Mouse (Mus musculus): Measurements from ENCODE around the gene Zfp710. TPM values are rescaled to one million over a fixed set of nuclear protein-coding genes. Genes with fewer than 3 reads are reported as not detected.

The Zfp710 gene
- polyA plus RNA-seq, 1 experiment from 2014 or later, result 5.9 TPM

- peak; percentile 53 for DNase-seq
- Histone ChIP-seq H3K4me1 (ENCODE audit: insufficient read depth) (peaks cover 43% of the 10 kb centered on the region), H3K9ac (replicated peaks) (peak overlapping the region; percentile 87), H3K36me3 (replicated peaks; ENCODE audit: insufficient read depth, low read length) (no peaks in the 10 kb centered on the region), H3K27ac (ENCODE audit: low read depth) (peak overlapping the region; percentile 92), H3K27me3 (ENCODE audit: insufficient read depth, low read length) (no peaks in the 10 kb centered on the region), H3K4me3 (ENCODE audit: low read depth, low read length) (peak overlapping the region; percentile 85), H3K9me3 (ENCODE audit: low read length) (no peaks in the 10 kb centered on the region), H3K4me2 (ENCODE audit: low read depth, low read length) (peak overlapping the region; percentile 100)
- WGBS (ENCODE audit: insufficient replicate concordance), result 7% methylated on average over 10 of the region's 10 CpGs
- TF ChIP-seq CTCF (IDR thresholded peaks at IDR 0.05; ENCODE audit: low read depth) (no peak), EP300 (IDR thresholded peaks at IDR 0.05; ENCODE audit: low read depth) (no peak)
- ATAC-seq, result peak; percentile 17; the same call in 1 of the 2 replicates
Measured at GRCm38 (mm10) chr7:80113989-80114388, 89.4 kb downstream of the Zfp710 start.

DNA sequence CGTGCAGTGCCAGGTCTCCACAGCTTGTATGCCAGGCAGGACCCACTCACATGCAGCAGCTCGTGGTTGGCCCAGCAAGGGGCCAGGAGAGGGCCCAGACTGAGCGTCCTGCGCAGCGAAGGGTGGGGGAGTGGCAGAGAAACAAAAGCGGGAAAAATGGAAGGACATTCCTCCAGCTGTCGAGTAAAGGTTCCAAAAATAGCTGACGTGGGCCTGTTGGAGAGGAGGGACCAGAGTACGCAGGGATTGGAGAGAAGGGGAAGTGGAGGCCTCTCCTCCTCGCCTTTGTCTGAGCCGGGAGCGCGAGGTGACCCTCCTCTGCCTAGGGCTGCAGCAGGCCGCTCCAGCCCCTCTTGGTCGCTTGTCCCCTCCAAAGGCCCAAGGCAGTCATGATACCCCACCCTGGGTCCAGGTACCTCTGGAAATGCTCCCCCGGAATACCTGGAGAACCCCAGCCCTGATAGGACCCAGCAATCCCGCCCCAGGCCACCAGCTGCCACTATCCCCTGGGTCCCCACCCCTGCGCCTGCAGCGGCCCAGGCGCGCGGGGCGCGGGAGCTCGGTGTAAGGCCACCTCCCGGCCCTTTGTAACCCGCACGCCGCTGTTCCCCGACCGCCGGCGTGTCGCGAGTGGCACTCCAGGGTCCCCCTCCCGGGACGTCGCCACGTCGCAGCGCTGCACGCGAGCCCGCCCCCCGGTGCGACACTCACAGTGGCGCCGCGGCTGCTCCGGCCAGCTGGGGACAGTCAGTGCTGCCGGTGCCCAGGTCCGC lies 90.0 kb downstream of the Zfp710 start:
- H3K27me3 ChIP-seq (ENCODE audit: insufficient read depth, low read length), result no peaks in the 10 kb centered on the region
- 1% methylated on average over 42 of the region's 52 CpGs for WGBS (ENCODE audit: insufficient replicate concordance)
- DNase-seq, result peak; percentile 63
- peaks cover 48% of the 10 kb centered on the region for H3K4me1 ChIP-seq (ENCODE audit: insufficient read depth)
- no peaks in the 10 kb centered on the region for H3K9me3 ChIP-seq (ENCODE audit: low read length)
- H3K9ac ChIP-seq (replicated peaks), result peak overlapping the region; percentile 87
- H3K36me3 ChIP-seq (replicated peaks; ENCODE audit: insufficient read depth, low read length), result no peaks in the 10 kb centered on the region
- H3K27ac ChIP-seq (ENCODE audit: low read depth), result peak overlapping the region; percentile 92
- peak; percentile 67 for ATAC-seq
- TF ChIP-seq CTCF (IDR thresholded peaks at IDR 0.05; ENCODE audit: low read depth), result 0 out of 2 replicates have a peak, but pooled peaks have one; percentile 1
- no peak for TF ChIP-seq EP300 (IDR thresholded peaks at IDR 0.05; ENCODE audit: low read depth)
- H3K4me2 ChIP-seq (ENCODE audit: low read depth, low read length), result peak overlapping the region; percentile 100
- peak overlapping the region; percentile 85 for H3K4me3 ChIP-seq (ENCODE audit: low read depth, low read length)

GRCm38 (mm10) chr7:80115224-80115590 lies 90.6 kb downstream of the Zfp710 start, which contains the start of gene Idh2:
TSS of gene Idh2 (minus strand) at chr7:80115392.
- ATAC-seq, result peak; percentile 95
- WGBS (ENCODE audit: insufficient replicate concordance), result 1% methylated on average over 26 of the region's 29 CpGs

DNA sequence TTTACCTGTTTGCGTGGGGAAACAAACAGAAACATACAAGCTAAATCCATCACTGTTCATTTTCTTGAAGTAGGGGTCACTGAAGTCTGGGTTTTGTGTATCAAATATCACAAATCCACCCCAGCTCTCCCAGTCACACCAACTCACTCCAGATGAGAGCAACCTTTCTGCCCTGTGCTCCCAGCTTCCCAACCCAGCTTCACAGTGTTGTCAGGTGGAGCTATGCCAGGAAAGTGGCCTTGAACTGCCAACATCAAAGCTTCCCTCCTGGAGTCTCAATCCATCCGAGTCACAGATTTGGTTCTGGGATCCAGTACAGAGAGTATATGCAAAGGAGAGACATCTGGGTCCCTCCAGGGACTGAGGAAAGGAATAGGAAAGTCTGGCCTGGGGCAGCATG lies 91.5 kb downstream of the Zfp710 start:
- Histone ChIP-seq H3K36me3 (replicated peaks; ENCODE audit: insufficient read depth, low read length) (no peaks in the 10 kb centered on the region), H3K9me3 (ENCODE audit: low read length) (no peaks in the 10 kb centered on the region), H3K4me1 (ENCODE audit: insufficient read depth) (peaks cover 49% of the 10 kb centered on the region), H3K4me3 (ENCODE audit: low read depth, low read length) (no peak overlapping the region), H3K4me2 (ENCODE audit: low read depth, low read length) (peak overlapping the region; percentile 100; the same call in 1 of the 2 replicates), H3K27me3 (ENCODE audit: insufficient read depth, low read length) (no peaks in the 10 kb centered on the region), H3K9ac (replicated peaks) (peak overlapping the region; percentile 87; the same call in 1 of the 2 replicates), H3K27ac (ENCODE audit: low read depth) (0 out of 2 replicates have a peak overlapping the region, but pooled peaks have one; percentile 92)
- DNase-seq (peak; percentile 47), ATAC-seq (no peak)
- TF ChIP-seq EP300 (IDR thresholded peaks at IDR 0.05; ENCODE audit: low read depth) (no peak), CTCF (IDR thresholded peaks at IDR 0.05; ENCODE audit: low read depth) (no peak)
- WGBS (ENCODE audit: insufficient replicate concordance), result 71% methylated on average over 2 of the region's 2 CpGs

More at GRCm38 (mm10) chr7:80115224-80115590, 90.6 kb downstream of the Zfp710 start, which contains the start of gene Idh2:
- no peaks in the 10 kb centered on the region for H3K36me3 ChIP-seq (replicated peaks; ENCODE audit: insufficient read depth, low read length)
- peak within 1 kb of the TSS; percentile 85 for H3K4me3 ChIP-seq (ENCODE audit: low read depth, low read length)
- H3K4me2 ChIP-seq (ENCODE audit: low read depth, low read length), result peak within 1 kb of the TSS; percentile 100
- peak; percentile 92 for DNase-seq
- peaks cover 48% of the 10 kb centered on the region for H3K4me1 ChIP-seq (ENCODE audit: insufficient read depth)
- TF ChIP-seq CTCF (IDR thresholded peaks at IDR 0.05; ENCODE audit: low read depth) (no peak), EP300 (IDR thresholded peaks at IDR 0.05; ENCODE audit: low read depth) (no peak)
- H3K27ac ChIP-seq (ENCODE audit: low read depth), result peak within 1 kb of the TSS; percentile 92
- H3K9me3 ChIP-seq (ENCODE audit: low read length), result no peaks in the 10 kb centered on the region
- no peaks in the 10 kb centered on the region for H3K27me3 ChIP-seq (ENCODE audit: insufficient read depth, low read length)
- peak within 1 kb of the TSS; percentile 87 for H3K9ac ChIP-seq (replicated peaks)

- WGBS (ENCODE audit: insufficient replicate concordance), result 61% methylated on average over 4 of the region's 4 CpGs
- ATAC-seq, result no peak
- 0 out of 2 replicates have a peak overlapping the region, but pooled peaks have one; percentile 11 for H3K27ac ChIP-seq (ENCODE audit: low read depth)
Measured at GRCm38 (mm10) chr7:80119198-80119597, 94.6 kb downstream of the Zfp710 start.

DNA sequence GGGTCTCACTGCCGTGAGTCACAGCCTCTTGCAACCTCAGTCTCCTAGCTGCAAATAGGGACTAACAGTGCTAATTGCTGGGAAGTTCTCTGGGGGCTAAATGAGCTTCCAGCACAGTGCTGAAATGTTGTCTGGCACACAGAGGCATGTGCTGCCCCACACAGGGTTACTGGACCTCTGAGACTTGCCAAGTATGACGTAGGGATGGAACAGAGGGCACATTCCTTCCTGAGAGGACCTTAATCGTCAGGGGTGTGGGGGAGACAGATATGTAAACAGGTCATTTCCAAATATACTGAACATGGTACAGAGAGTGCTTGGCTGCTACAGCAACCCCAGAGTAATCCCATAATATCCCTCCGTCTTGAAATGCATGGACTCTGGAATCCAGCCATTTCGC lies 96.5 kb downstream of the Zfp710 start:
- H3K4me3 ChIP-seq (ENCODE audit: low read depth, low read length), result no peak overlapping the region
- DNase-seq, result peak; percentile 53
- no peaks in the 10 kb centered on the region for H3K9me3 ChIP-seq (ENCODE audit: low read length)
- no peak for TF ChIP-seq CTCF (IDR thresholded peaks at IDR 0.05; ENCODE audit: low read depth)
- TF ChIP-seq EP300 (IDR thresholded peaks at IDR 0.05; ENCODE audit: low read depth), result peak; percentile 84
- H3K4me1 ChIP-seq (ENCODE audit: insufficient read depth), result peaks cover 37% of the 10 kb centered on the region
- H3K27me3 ChIP-seq (ENCODE audit: insufficient read depth, low read length), result no peaks in the 10 kb centered on the region
- H3K4me2 ChIP-seq (ENCODE audit: low read depth, low read length), result no peak overlapping the region
- no peaks in the 10 kb centered on the region for H3K36me3 ChIP-seq (replicated peaks; ENCODE audit: insufficient read depth, low read length)
- 59% methylated on average over 5 of the region's 5 CpGs for WGBS (ENCODE audit: insufficient replicate concordance)
- H3K27ac ChIP-seq (ENCODE audit: low read depth), result peak overlapping the region; percentile 84
- no peak overlapping the region for H3K9ac ChIP-seq (replicated peaks)
- ATAC-seq, result peak; percentile 92

More at GRCm38 (mm10) chr7:80119198-80119597, 94.6 kb downstream of the Zfp710 start:
- Histone ChIP-seq H3K36me3 (replicated peaks; ENCODE audit: insufficient read depth, low read length) (no peaks in the 10 kb centered on the region), H3K9me3 (ENCODE audit: low read length) (no peaks in the 10 kb centered on the region), H3K4me1 (ENCODE audit: insufficient read depth) (peaks cover 46% of the 10 kb centered on the region), H3K4me3 (ENCODE audit: low read depth, low read length) (no peak overlapping the region), H3K27me3 (ENCODE audit: insufficient read depth, low read length) (no peaks in the 10 kb centered on the region), H3K9ac (replicated peaks) (no peak overlapping the region), H3K4me2 (ENCODE audit: low read depth, low read length) (no peak overlapping the region)
- no peak for DNase-seq
- no peak for TF ChIP-seq EP300 (IDR thresholded peaks at IDR 0.05; ENCODE audit: low read depth)
- no peak for TF ChIP-seq CTCF (IDR thresholded peaks at IDR 0.05; ENCODE audit: low read depth)

All from liver, postnatal 0 days (tissue).